Mouse (Mus musculus): ENCODE results near the gene Dgkh. TPM values are rescaled to one million over a fixed set of nuclear protein-coding genes. Genes with fewer than 3 reads are reported as not detected.

The Dgkh gene
- polyA plus RNA-seq, 1 experiment from 2014 or later = 0.26 TPM

- 66% methylated on average over 14 of the region's 14 CpGs for WGBS (ENCODE audit: insufficient replicate concordance)
- no peaks in the 10 kb centered on the region for H3K27me3 ChIP-seq (ENCODE audit: control insufficient read depth, insufficient read depth, low read depth, low read length)
- H3K9ac ChIP-seq (ENCODE audit: low read depth, low read length) = no peak overlapping the region
- no peaks in the 10 kb centered on the region for H3K9me3 ChIP-seq (replicated peaks; ENCODE audit: control insufficient read depth, low read length)
- H3K4me1 ChIP-seq (ENCODE audit: control insufficient read depth, low read depth, low read length) = no peaks in the 10 kb centered on the region; the same call in 1 of the 2 replicates
- no peak overlapping the region for H3K4me3 ChIP-seq (ENCODE audit: low read depth, low read length)
- no peak overlapping the region for H3K4me2 ChIP-seq (ENCODE audit: low read depth, low read length)
- no peaks in the 10 kb centered on the region for H3K36me3 ChIP-seq (ENCODE audit: control insufficient read depth, insufficient read depth)
- no peak overlapping the region for H3K27ac ChIP-seq (ENCODE audit: low read length)
- ATAC-seq (ENCODE audit: low read depth) = no peak
These were observed 96.8 kb downstream of the Dgkh start for GRCm38 (mm10) chr14:78635612-78636400.

- ATAC-seq (ENCODE audit: low read depth) = no peak
- Histone ChIP-seq H3K27ac (ENCODE audit: low read length) (no peak overlapping the region), H3K36me3 (ENCODE audit: control insufficient read depth, insufficient read depth) (no peaks in the 10 kb centered on the region), H3K4me2 (ENCODE audit: low read depth, low read length) (no peak overlapping the region), H3K9ac (ENCODE audit: low read depth, low read length) (no peak overlapping the region), H3K4me3 (ENCODE audit: low read depth, low read length) (no peak overlapping the region), H3K9me3 (replicated peaks; ENCODE audit: control insufficient read depth, low read length) (no peaks in the 10 kb centered on the region), H3K27me3 (ENCODE audit: control insufficient read depth, insufficient read depth, low read depth, low read length) (no peaks in the 10 kb centered on the region), H3K4me1 (ENCODE audit: control insufficient read depth, low read depth, low read length) (no peaks in the 10 kb centered on the region; the same call in 1 of the 2 replicates)
- WGBS (ENCODE audit: insufficient replicate concordance) = 80% methylated on average over 6 of the region's 6 CpGs
These were observed 99.8 kb downstream of the Dgkh start for GRCm38 (mm10) chr14:78632747-78633146.

GRCm38 (mm10) chr14:78630923-78631875 is 101.4 kb downstream of the Dgkh start:
- 59% methylated on average over 4 of the region's 4 CpGs for WGBS (ENCODE audit: insufficient replicate concordance)
- Histone ChIP-seq H3K27ac (ENCODE audit: low read length) (no peak overlapping the region), H3K4me3 (ENCODE audit: low read depth, low read length) (no peak overlapping the region), H3K9me3 (replicated peaks; ENCODE audit: control insufficient read depth, low read length) (no peaks in the 10 kb centered on the region), H3K4me2 (ENCODE audit: low read depth, low read length) (no peak overlapping the region), H3K36me3 (ENCODE audit: control insufficient read depth, insufficient read depth) (no peaks in the 10 kb centered on the region), H3K4me1 (ENCODE audit: control insufficient read depth, low read depth, low read length) (no peaks in the 10 kb centered on the region; the same call in 1 of the 2 replicates), H3K9ac (ENCODE audit: low read depth, low read length) (no peak overlapping the region), H3K27me3 (ENCODE audit: control insufficient read depth, insufficient read depth, low read depth, low read length) (no peaks in the 10 kb centered on the region)
- ATAC-seq (ENCODE audit: low read depth) = no peak

GRCm38 (mm10) chr14:78627516-78628275 is 104.9 kb downstream of the Dgkh start:
- no peak for ATAC-seq (ENCODE audit: low read depth)
- H3K36me3 ChIP-seq (ENCODE audit: control insufficient read depth, insufficient read depth) = no peaks in the 10 kb centered on the region
- 64% methylated on average over 21 of the region's 21 CpGs for WGBS (ENCODE audit: insufficient replicate concordance)
- H3K4me3 ChIP-seq (ENCODE audit: low read depth, low read length) = no peak overlapping the region
- no peak overlapping the region for H3K27ac ChIP-seq (ENCODE audit: low read length)
- H3K4me2 ChIP-seq (ENCODE audit: low read depth, low read length) = no peak overlapping the region
- no peaks in the 10 kb centered on the region; the same call in 1 of the 2 replicates for H3K4me1 ChIP-seq (ENCODE audit: control insufficient read depth, low read depth, low read length)
- H3K9me3 ChIP-seq (replicated peaks; ENCODE audit: control insufficient read depth, low read length) = no peaks in the 10 kb centered on the region
- H3K9ac ChIP-seq (ENCODE audit: low read depth, low read length) = no peak overlapping the region
- no peaks in the 10 kb centered on the region for H3K27me3 ChIP-seq (ENCODE audit: control insufficient read depth, insufficient read depth, low read depth, low read length)

GRCm38 (mm10) chr14:78618883-78619295 is 113.7 kb downstream of the Dgkh start:
- Histone ChIP-seq H3K27me3 (ENCODE audit: control insufficient read depth, insufficient read depth, low read depth, low read length) (no peaks in the 10 kb centered on the region), H3K4me1 (ENCODE audit: control insufficient read depth, low read depth, low read length) (no peaks in the 10 kb centered on the region), H3K36me3 (ENCODE audit: control insufficient read depth, insufficient read depth) (no peaks in the 10 kb centered on the region), H3K4me3 (ENCODE audit: low read depth, low read length) (no peak overlapping the region), H3K9ac (ENCODE audit: low read depth, low read length) (no peak overlapping the region), H3K9me3 (replicated peaks; ENCODE audit: control insufficient read depth, low read length) (no peaks in the 10 kb centered on the region), H3K4me2 (ENCODE audit: low read depth, low read length) (no peak overlapping the region), H3K27ac (ENCODE audit: low read length) (no peak overlapping the region)
- no peak for ATAC-seq (ENCODE audit: low read depth)
- WGBS (ENCODE audit: insufficient replicate concordance) = 36% methylated on average over 9 of the region's 9 CpGs

GRCm38 (mm10) chr14:78613569-78613968 is 119.0 kb downstream of the Dgkh start:
- Histone ChIP-seq H3K4me3 (ENCODE audit: low read depth, low read length) (no peak overlapping the region), H3K27ac (ENCODE audit: low read length) (no peak overlapping the region), H3K9ac (ENCODE audit: low read depth, low read length) (no peak overlapping the region), H3K9me3 (replicated peaks; ENCODE audit: control insufficient read depth, low read length) (no peaks in the 10 kb centered on the region), H3K36me3 (ENCODE audit: control insufficient read depth, insufficient read depth) (no peaks in the 10 kb centered on the region), H3K4me2 (ENCODE audit: low read depth, low read length) (no peak overlapping the region), H3K27me3 (ENCODE audit: control insufficient read depth, insufficient read depth, low read depth, low read length) (no peaks in the 10 kb centered on the region), H3K4me1 (ENCODE audit: control insufficient read depth, low read depth, low read length) (no peaks in the 10 kb centered on the region)
- 70% methylated on average over 5 of the region's 5 CpGs for WGBS (ENCODE audit: insufficient replicate concordance)
- no peak for ATAC-seq (ENCODE audit: low read depth)

- H3K4me1 ChIP-seq (ENCODE audit: control insufficient read depth, low read depth, low read length) = no peaks in the 10 kb centered on the region
- ATAC-seq (ENCODE audit: low read depth) = no peak
- WGBS (ENCODE audit: insufficient replicate concordance) = 39% methylated on average over 9 of the region's 9 CpGs
- no peaks in the 10 kb centered on the region for H3K27me3 ChIP-seq (ENCODE audit: control insufficient read depth, insufficient read depth, low read depth, low read length)
- no peak overlapping the region for H3K9ac ChIP-seq (ENCODE audit: low read depth, low read length)
- no peak overlapping the region for H3K4me2 ChIP-seq (ENCODE audit: low read depth, low read length)
- no peaks in the 10 kb centered on the region for H3K36me3 ChIP-seq (ENCODE audit: control insufficient read depth, insufficient read depth)
- no peaks in the 10 kb centered on the region for H3K9me3 ChIP-seq (replicated peaks; ENCODE audit: control insufficient read depth, low read length)
- H3K4me3 ChIP-seq (ENCODE audit: low read depth, low read length) = no peak overlapping the region
- no peak overlapping the region for H3K27ac ChIP-seq (ENCODE audit: low read length)
These were observed 120.3 kb downstream of the Dgkh start for GRCm38 (mm10) chr14:78612111-78612788.

- Histone ChIP-seq H3K4me3 (ENCODE audit: low read depth, low read length) (no peak overlapping the region), H3K27me3 (ENCODE audit: control insufficient read depth, insufficient read depth, low read depth, low read length) (no peaks in the 10 kb centered on the region), H3K4me2 (ENCODE audit: low read depth, low read length) (no peak overlapping the region), H3K36me3 (ENCODE audit: control insufficient read depth, insufficient read depth) (no peaks in the 10 kb centered on the region), H3K27ac (ENCODE audit: low read length) (no peak overlapping the region), H3K9ac (ENCODE audit: low read depth, low read length) (no peak overlapping the region), H3K4me1 (ENCODE audit: control insufficient read depth, low read depth, low read length) (no peaks in the 10 kb centered on the region), H3K9me3 (replicated peaks; ENCODE audit: control insufficient read depth, low read length) (no peaks in the 10 kb centered on the region)
- WGBS (ENCODE audit: insufficient replicate concordance) = 68% methylated on average over 6 of the region's 6 CpGs
- ATAC-seq (ENCODE audit: low read depth) = no peak
These were observed 137.7 kb downstream of the Dgkh start for GRCm38 (mm10) chr14:78594916-78595315.

Measured in liver, embryonic 16.5 days (tissue).